Mouse (Mus musculus) ES-Bruce4 (cell line): Measurements from ENCODE around the gene Cirbp. TPM values are rescaled to one million over a fixed set of nuclear protein-coding genes. Genes with fewer than 3 reads are reported as not detected.

Experiments used
- H3K27ac ChIP-seq: 2 replicates; pipeline ENCODE4 v1.5.1; 2012; ENCODE audit warnings: low read length, inconsistent platforms; ENCODE audit not compliant: insufficient read depth
- H3K27me3 ChIP-seq: 2 replicates; pipeline ENCODE4 v1.6.1; 2012; ENCODE audit warnings: mild to moderate bottlenecking, low read length, inconsistent platforms; ENCODE audit not compliant: control insufficient read depth, poor library complexity, insufficient read depth, severe bottlenecking
- H3K36me3 ChIP-seq: 2 replicates; pipeline ENCODE4 v1.6.1; 2012; ENCODE audit warnings: inconsistent platforms, mild to moderate bottlenecking, low read length, moderate library complexity; ENCODE audit not compliant: control insufficient read depth, poor library complexity, insufficient read depth, severe bottlenecking
- H3K4me1 ChIP-seq: one replicate; pipeline ENCODE4 v1.8.1; 2011; ENCODE audit warnings: low read length; ENCODE audit not compliant: control insufficient read depth, insufficient read depth
- H3K4me3 ChIP-seq: 2 replicates; pipeline ENCODE4 v1.5.1; 2011; ENCODE audit warnings: low read depth, mild to moderate bottlenecking, low read length
- H3K9ac ChIP-seq: 2 replicates; pipeline ENCODE4 v1.6.1; 2012; ENCODE audit warnings: low read depth, mild to moderate bottlenecking, inconsistent platforms; ENCODE audit not compliant: poor library complexity, severe bottlenecking
- H3K9me3 ChIP-seq: replicated peaks from 2 replicates; pipeline ENCODE4 v1.6.1; 2012; ENCODE audit warnings: mild to moderate bottlenecking, low read length, inconsistent platforms; ENCODE audit not compliant: control insufficient read depth, poor library complexity, insufficient read depth, severe bottlenecking
- CTCF ChIP-seq: IDR thresholded peaks from one replicate; pipeline ENCODE4 v1.8.1; 2011; ENCODE audit warnings: low read depth, low read length
- EP300 ChIP-seq: IDR thresholded peaks from 2 replicates; pipeline ENCODE4 v1.6.1; 2011; ENCODE audit warnings: low read depth, low read length; ENCODE audit not compliant: insufficient read depth
- POLR2A ChIP-seq: IDR thresholded peaks from one replicate; pipeline ENCODE4 v1.8.1; 2011; ENCODE audit warnings: low read length; ENCODE audit not compliant: insufficient read depth
- polyA plus RNA-seq: library from polyadenylated mRNA; stranded (reverse); fragments of >200 nt; gene quantifications from 2 replicates; pipeline ENCODE4 v1.2.4, GENCODE M21; 2011; ENCODE audit warnings: low read depth; ENCODE audit not compliant: missing spikeins, insufficient read depth, insufficient read length

The Cirbp gene
- polyA plus RNA-seq, 1 experiment: 51.9 TPM

- Histone ChIP-seq H3K36me3 (peaks cover 31% of the 10 kb centered on the region), H3K4me1 (peaks cover 6% of the 10 kb centered on the region), H3K9me3 (no peaks in the 10 kb centered on the region)
Measured at GRCm38 (mm10) chr10:80151211-80152034, 14.4 kb upstream of the Cirbp start.

GRCm38 (mm10) chr10:80152071-80152872 lies 13.5 kb upstream of the Cirbp start:
- H3K4me3 ChIP-seq: peak overlapping the region; percentile 58
- peak overlapping the region; percentile 93 for H3K9ac ChIP-seq
- peaks cover 6% of the 10 kb centered on the region for H3K4me1 ChIP-seq
- peaks cover 39% of the 10 kb centered on the region for H3K36me3 ChIP-seq
- H3K9me3 ChIP-seq: no peaks in the 10 kb centered on the region
- no peak for TF ChIP-seq POLR2A
- no peak for TF ChIP-seq EP300
- TF ChIP-seq CTCF: no peak
- H3K27ac ChIP-seq: no peak overlapping the region
- no peaks in the 10 kb centered on the region for H3K27me3 ChIP-seq

More at GRCm38 (mm10) chr10:80151211-80152034, 14.4 kb upstream of the Cirbp start:
- TF ChIP-seq EP300 (0 out of 2 replicates have a peak, but pooled peaks have one; percentile 5), CTCF (no peak)
- H3K4me3 ChIP-seq: peak overlapping the region; percentile 58
- H3K27ac ChIP-seq: peak overlapping the region; percentile 62
- H3K9ac ChIP-seq: peak overlapping the region; percentile 93
- H3K27me3 ChIP-seq: no peaks in the 10 kb centered on the region

- no peak for TF ChIP-seq POLR2A
- TF ChIP-seq CTCF: no peak
- TF ChIP-seq EP300: no peak
- peak overlapping the region; percentile 93 for H3K9ac ChIP-seq
- H3K27ac ChIP-seq: no peak overlapping the region
- H3K36me3 ChIP-seq: peaks cover 39% of the 10 kb centered on the region
- H3K9me3 ChIP-seq: no peaks in the 10 kb centered on the region
- H3K4me3 ChIP-seq: no peak overlapping the region
- H3K27me3 ChIP-seq: no peaks in the 10 kb centered on the region
- peaks cover 6% of the 10 kb centered on the region for H3K4me1 ChIP-seq
Measured at GRCm38 (mm10) chr10:80152873-80153260, 12.9 kb upstream of the Cirbp start.

- Histone ChIP-seq H3K9ac (peak overlapping the region; percentile 93), H3K27me3 (no peaks in the 10 kb centered on the region), H3K9me3 (no peaks in the 10 kb centered on the region), H3K4me1 (peaks cover 7% of the 10 kb centered on the region), H3K36me3 (peaks cover 39% of the 10 kb centered on the region), H3K4me3 (no peak overlapping the region), H3K27ac (no peak overlapping the region)
- TF ChIP-seq CTCF (no peak), POLR2A (no peak), EP300 (no peak)
Measured at GRCm38 (mm10) chr10:80153713-80154112, 12.1 kb upstream of the Cirbp start.

GRCm38 (mm10) chr10:80154384-80154783 lies 11.4 kb upstream of the Cirbp start:
- TF ChIP-seq EP300: no peak
- TF ChIP-seq POLR2A: no peak
- TF ChIP-seq CTCF: no peak
- no peak overlapping the region for H3K4me3 ChIP-seq
- H3K36me3 ChIP-seq: peaks cover 39% of the 10 kb centered on the region
- peaks cover 11% of the 10 kb centered on the region for H3K4me1 ChIP-seq
- no peaks in the 10 kb centered on the region for H3K27me3 ChIP-seq
- no peak overlapping the region for H3K9ac ChIP-seq
- H3K9me3 ChIP-seq: no peaks in the 10 kb centered on the region
- no peak overlapping the region for H3K27ac ChIP-seq

DNA sequence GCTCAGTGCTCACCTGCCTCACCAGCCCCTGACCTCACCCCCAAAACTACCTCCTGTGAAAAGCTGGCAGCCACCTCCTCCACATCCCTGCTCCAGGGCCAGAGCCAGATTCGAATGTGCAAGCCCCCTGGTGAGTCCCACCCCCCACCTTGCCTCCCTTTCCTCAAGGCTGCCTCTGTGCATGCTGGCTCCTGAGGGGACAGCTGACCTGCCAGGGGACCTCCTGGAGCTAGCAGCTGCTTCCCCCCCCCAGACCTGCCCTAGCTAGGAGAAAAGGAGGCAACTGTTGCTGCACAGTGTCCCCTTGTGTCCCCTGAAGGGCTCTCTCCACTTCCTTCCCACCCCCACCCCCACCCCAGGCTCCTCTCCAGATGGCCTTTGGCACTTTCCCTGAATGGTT lies 10.5 kb upstream of the Cirbp start:
- H3K4me1 ChIP-seq: peaks cover 11% of the 10 kb centered on the region
- no peaks in the 10 kb centered on the region for H3K27me3 ChIP-seq
- no peak overlapping the region for H3K9ac ChIP-seq
- no peak overlapping the region for H3K4me3 ChIP-seq
- no peaks in the 10 kb centered on the region for H3K9me3 ChIP-seq
- no peak overlapping the region for H3K27ac ChIP-seq
- TF ChIP-seq CTCF (no peak), POLR2A (no peak), EP300 (no peak)
- peaks cover 39% of the 10 kb centered on the region for H3K36me3 ChIP-seq
